Mouse (Mus musculus) megakaryocyte, embryonic 14.5 days (primary cell): ENCODE measurements around the gene A930009A15Rik.

Experiments used
- FLI1 ChIP-seq: IDR thresholded peaks from 2 replicates; pipeline ENCODE4 v1.6.1; 2012; ENCODE audit warnings: low read length, inconsistent platforms, mixed read lengths
- GATA1 ChIP-seq: IDR thresholded peaks from 3 replicates; pipeline ENCODE4 v1.6.1; 2012; ENCODE audit warnings: mixed read lengths, low read length, inconsistent platforms, borderline replicate concordance

DNA sequence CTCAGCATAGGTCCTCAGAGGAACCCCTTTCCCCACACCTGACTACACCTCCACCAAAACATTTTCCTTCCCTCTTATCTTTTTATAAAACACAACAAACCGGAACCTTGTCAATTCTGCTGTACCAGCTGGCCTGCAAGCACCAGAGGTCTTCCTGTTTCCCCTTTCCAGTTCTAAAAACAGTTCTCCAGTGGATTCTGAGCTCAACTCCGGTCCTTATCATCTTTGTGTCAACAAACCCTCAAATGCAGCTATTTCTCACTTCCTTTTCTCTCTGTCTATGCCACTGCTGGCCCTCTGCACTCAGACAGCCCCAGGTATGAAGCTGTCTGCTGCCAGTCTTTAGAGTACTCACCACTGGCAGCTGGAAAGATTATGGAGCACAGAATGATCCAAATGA is 39.0 kb upstream of the A930009A15Rik start:
- no peak for TF ChIP-seq GATA1
- TF ChIP-seq FLI1: no peak
